Mouse (Mus musculus) kidney, adult 2 months (tissue): ENCODE results near the gene Grid2. TPM values are rescaled to one million over a fixed set of nuclear protein-coding genes. Genes with fewer than 3 reads are reported as not detected.
A peak's percentile ranks its signal among the peaks of the same experiment; 100 is the strongest.

Experiments
- DNase-seq: peaks from one replicate; pipeline ENCODE4 v3.0.0; 2021
- H3K27ac ChIP-seq: fragments of 200-500 bp; 2 replicates; pipeline ENCODE4 v1.5.1; 2012; ENCODE audit warnings: low read depth, low read length, control low read depth, inconsistent platforms; ENCODE audit not compliant: insufficient read depth
- H3K27me3 ChIP-seq: fragments of 200-500 bp; replicated peaks from 2 replicates; pipeline ENCODE4 v1.6.1; 2012; ENCODE audit warnings: mild to moderate bottlenecking, moderate library complexity, low read length, inconsistent platforms; ENCODE audit not compliant: control insufficient read depth, insufficient read depth
- H3K36me3 ChIP-seq: fragments of 200-500 bp; 2 replicates; pipeline ENCODE4 v1.6.1; 2012; ENCODE audit warnings: mild to moderate bottlenecking, moderate library complexity, low read length, inconsistent platforms; ENCODE audit not compliant: control insufficient read depth, insufficient read depth
- H3K4me1 ChIP-seq: fragments of 200-500 bp; 2 replicates; pipeline ENCODE4 v1.6.1; 2011; ENCODE audit warnings: low read length; ENCODE audit not compliant: control insufficient read depth, insufficient read depth
- H3K4me3 ChIP-seq: fragments of 200-500 bp; 2 replicates; pipeline ENCODE4 v1.5.1; 2011; ENCODE audit warnings: mild to moderate bottlenecking, low read depth, low read length, control low read depth; ENCODE audit not compliant: insufficient read depth
- CTCF ChIP-seq: fragments of 200-500 bp; conservative IDR thresholded peaks from 2 replicates; pipeline ENCODE4 v1.5.1; 2011; ENCODE audit warnings: low read depth, mild to moderate bottlenecking, control low read depth, low read length, moderate library complexity, mixed read lengths; ENCODE audit not compliant: insufficient read depth, insufficient read length
- POLR2A ChIP-seq: fragments of 200-500 bp; IDR thresholded peaks from one replicate; pipeline ENCODE4 v1.6.1; 2011; ENCODE audit warnings: low read depth, low read length, control low read depth
- WGBS: fragments of 180-500 bp; shearing (Covaris S2); methylation state at CpG from one replicate; pipeline ENCODE4 v1.1.7; 2018; 5-methylcytosine and 5-hydroxymethylcytosine counted together
- polyA plus RNA-seq: library from polyadenylated mRNA; depleted of rRNA; stranded (reverse); fragments of >200 nt; gene quantifications from 2 replicates; pipeline ENCODE4 v1.2.3, GENCODE M21; 2012

Gene Grid2
- polyA plus RNA-seq, 1 experiment = not detected

DNA sequence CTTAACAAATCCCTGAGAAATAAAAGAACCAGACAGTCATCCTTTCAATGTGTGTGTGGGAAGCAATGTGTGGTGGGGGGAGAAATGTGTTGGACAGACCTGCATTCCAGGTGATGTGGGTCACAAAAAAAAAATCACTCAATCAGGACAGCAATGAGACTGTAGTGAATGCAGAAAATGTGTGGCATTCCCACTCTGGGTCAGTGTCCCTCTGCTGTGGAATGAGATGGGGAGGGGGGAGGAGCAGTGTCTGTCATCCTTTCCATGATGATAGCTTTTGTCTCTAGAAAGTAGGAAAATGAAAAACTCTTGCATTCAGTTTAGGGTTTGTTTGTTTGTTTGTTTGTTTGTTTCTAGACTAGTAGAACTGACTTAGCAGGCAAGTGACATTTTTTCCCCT lies 1392.0 kb downstream of the Grid2 start:
- no peak overlapping the region for H3K27ac ChIP-seq
- no peaks in the 10 kb centered on the region for H3K4me1 ChIP-seq
- no peaks in the 10 kb centered on the region for H3K36me3 ChIP-seq
- no peak for DNase-seq
- H3K4me3 ChIP-seq = no peak overlapping the region
- H3K27me3 ChIP-seq = no peaks in the 10 kb centered on the region
- no peak for TF ChIP-seq CTCF

- Histone ChIP-seq H3K4me3 (no peak overlapping the region), H3K36me3 (no peaks in the 10 kb centered on the region), H3K4me1 (no peaks in the 10 kb centered on the region), H3K27me3 (no peaks in the 10 kb centered on the region), H3K27ac (no peak overlapping the region)
- 64% methylated on average over 8 of the region's 8 CpGs for WGBS
- no peak for TF ChIP-seq CTCF
- TF ChIP-seq POLR2A = no peak
- DNase-seq = no peak
These were observed 1392.5 kb downstream of the Grid2 start for GRCm38 (mm10) chr6:64648196-64648595.

- TF ChIP-seq CTCF (peak; percentile 83), POLR2A (no peak)
- Histone ChIP-seq H3K27me3 (no peaks in the 10 kb centered on the region), H3K36me3 (no peaks in the 10 kb centered on the region), H3K27ac (no peak overlapping the region), H3K4me1 (no peaks in the 10 kb centered on the region), H3K4me3 (peak overlapping the region; percentile 39; the same call in 1 of the 2 replicates)
- 3% methylated on average over 20 of the region's 20 CpGs for WGBS
- peak; percentile 62 for DNase-seq
These were observed 1393.9 kb downstream of the Grid2 start for GRCm38 (mm10) chr6:64649296-64650226.

GRCm38 (mm10) chr6:64650765-64651164 lies 1395.1 kb downstream of the Grid2 start:
- TF ChIP-seq POLR2A (no peak), CTCF (no peak)
- Histone ChIP-seq H3K4me1 (no peaks in the 10 kb centered on the region), H3K27ac (no peak overlapping the region), H3K36me3 (no peaks in the 10 kb centered on the region), H3K4me3 (no peak overlapping the region), H3K27me3 (no peaks in the 10 kb centered on the region)
- WGBS = 15% methylated on average over 7 of the region's 7 CpGs
- DNase-seq = peak; percentile 22

- WGBS = 68% methylated on average over 3 of the region's 3 CpGs
- H3K4me1 ChIP-seq = no peaks in the 10 kb centered on the region
- no peak overlapping the region for H3K27ac ChIP-seq
- no peak for DNase-seq
- H3K4me3 ChIP-seq = no peak overlapping the region
- no peaks in the 10 kb centered on the region for H3K27me3 ChIP-seq
- H3K36me3 ChIP-seq = no peaks in the 10 kb centered on the region
- TF ChIP-seq POLR2A (no peak), CTCF (no peak)
These were observed 1415.3 kb downstream of the Grid2 start for GRCm38 (mm10) chr6:64671010-64671409.

GRCm38 (mm10) chr6:64678815-64679214 lies 1423.1 kb downstream of the Grid2 start:
- no peak for DNase-seq
- TF ChIP-seq POLR2A (no peak), CTCF (no peak)
- Histone ChIP-seq H3K27ac (no peak overlapping the region), H3K4me3 (no peak overlapping the region), H3K27me3 (no peaks in the 10 kb centered on the region), H3K4me1 (no peaks in the 10 kb centered on the region), H3K36me3 (no peaks in the 10 kb centered on the region)
- WGBS = 16% methylated on average over 1 of the region's 1 CpGs

DNA sequence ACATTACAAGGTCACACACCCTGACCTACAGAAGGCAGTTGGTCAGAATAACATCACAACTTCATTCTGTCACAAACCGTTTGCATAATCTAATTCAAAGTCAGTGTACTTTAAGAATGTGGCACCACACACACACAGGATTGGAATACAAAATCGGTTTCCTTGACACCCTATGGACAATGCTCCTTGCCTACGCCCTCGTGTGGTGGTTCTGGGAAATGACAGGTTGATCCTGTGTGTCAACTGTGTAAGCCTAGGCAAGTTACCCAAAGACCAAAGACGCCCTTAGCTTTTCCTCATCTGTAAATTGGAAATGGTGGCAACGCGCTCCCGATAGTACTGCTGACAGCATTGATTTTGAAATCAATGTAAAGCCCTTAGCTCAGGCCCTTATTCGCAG lies 1428.3 kb downstream of the Grid2 start:
- H3K36me3 ChIP-seq = no peaks in the 10 kb centered on the region
- no peak overlapping the region for H3K4me3 ChIP-seq
- DNase-seq = peak; percentile 26
- H3K27me3 ChIP-seq = no peaks in the 10 kb centered on the region; the same call in 1 of the 2 replicates
- TF ChIP-seq POLR2A (no peak), CTCF (peak; percentile 55)
- H3K27ac ChIP-seq = no peak overlapping the region
- no peaks in the 10 kb centered on the region for H3K4me1 ChIP-seq
- 44% methylated on average over 9 of the region's 9 CpGs for WGBS

- DNase-seq = peak; percentile 19
- Histone ChIP-seq H3K4me3 (no peak overlapping the region), H3K4me1 (no peaks in the 10 kb centered on the region), H3K36me3 (no peaks in the 10 kb centered on the region), H3K27ac (no peak overlapping the region), H3K27me3 (no peaks in the 10 kb centered on the region; the same call in 1 of the 2 replicates)
- no peak for TF ChIP-seq POLR2A
- TF ChIP-seq CTCF = 0 out of 2 replicates have a peak, but pooled peaks have one; percentile 14
- WGBS = 3% methylated on average over 5 of the region's 5 CpGs
These were observed 1429.3 kb downstream of the Grid2 start for GRCm38 (mm10) chr6:64684973-64685372.
